Mouse (Mus musculus): ENCODE data around the gene Zfp974. TPM values are rescaled to one million over a fixed set of nuclear protein-coding genes. Genes with fewer than 3 reads are reported as not detected.

Gene Zfp974
- polyA plus RNA-seq (2012; rRNA removed; ENCODE audit: low replicate concordance) = 3.0 and 4.1 TPM in 2 replicates

DNA sequence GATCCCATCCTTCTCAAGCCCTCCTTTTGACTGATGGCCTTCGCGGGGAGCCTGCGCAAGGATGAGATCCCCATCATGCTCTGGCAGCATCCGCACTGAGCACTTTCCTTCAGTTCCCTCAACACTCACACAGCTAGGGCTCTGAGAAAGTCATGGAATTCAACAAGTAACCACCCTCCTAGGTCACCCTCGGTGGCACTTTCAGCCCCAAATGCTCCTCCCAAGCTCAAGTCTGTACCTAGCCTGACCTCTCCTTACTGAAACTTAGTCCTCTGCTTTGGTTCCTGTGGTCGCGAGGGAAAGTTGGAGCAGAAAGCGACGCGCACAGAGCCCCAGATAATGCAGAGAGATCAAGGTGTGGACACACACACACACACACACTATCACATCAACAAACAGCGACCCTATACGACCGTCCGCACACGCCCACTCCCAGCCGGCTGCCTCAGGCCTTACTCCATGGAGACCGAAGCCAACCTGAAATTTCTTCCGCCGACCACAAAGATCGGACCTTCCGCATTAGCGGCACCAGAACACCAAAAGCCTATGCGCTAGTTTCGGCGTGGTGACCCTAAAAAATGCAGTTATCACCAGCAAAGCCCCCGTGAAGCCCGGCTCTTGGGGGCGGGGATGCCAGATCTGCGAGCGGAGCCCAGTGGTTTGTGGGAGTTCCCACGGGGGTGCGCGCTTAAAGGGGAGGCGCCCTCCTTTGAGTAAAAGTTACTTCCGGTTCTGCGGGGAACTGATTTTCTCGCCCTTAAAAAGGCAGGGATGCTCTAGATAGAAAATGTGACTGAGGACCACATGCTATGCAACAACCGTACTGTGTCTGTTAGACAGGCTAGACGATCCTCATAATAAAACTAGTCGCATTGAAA lies at the start of gene Zfp974:
Gene Zfp974, minus strand, starts transcription at position 643 of the 878 bp plus-strand sequence.

Other genes starting within 250 kb of the Zfp974 start
- 0.40 and 0.42 TPM in 2 replicates for gene Zfp607b, start 240.1 kb downstream of the Zfp974 start, polyA plus RNA-seq (2012; rRNA removed; ENCODE audit: low replicate concordance)
- gene Zfp60, start 198.1 kb downstream of the Zfp974 start, polyA plus RNA-seq (2012; rRNA removed; ENCODE audit: low replicate concordance) = 1.8 and 3.2 TPM in 2 replicates
- gene Zfp626, start 122.3 kb downstream of the Zfp974 start, polyA plus RNA-seq (2012; rRNA removed; ENCODE audit: low replicate concordance) = 0.86 and 1.5 TPM in 2 replicates
- gene Zfp59, start 90.9 kb downstream of the Zfp974 start, polyA plus RNA-seq (2012; rRNA removed; ENCODE audit: low replicate concordance) = 0.57 and 1.8 TPM in 2 replicates
- gene Zfp607a, start 71.9 kb downstream of the Zfp974 start, polyA plus RNA-seq (2012; rRNA removed; ENCODE audit: low replicate concordance) = 0.97 and 1.5 TPM in 2 replicates
- 1.8 and 2.8 TPM in 2 replicates for gene Zfp780b, start 49.7 kb upstream of the Zfp974 start, polyA plus RNA-seq (2012; rRNA removed; ENCODE audit: low replicate concordance)
- gene Zfp850, start 84.7 kb upstream of the Zfp974 start, polyA plus RNA-seq (2012; rRNA removed; ENCODE audit: low replicate concordance) = 0.21 and 0.37 TPM in 2 replicates
- 122 and 149 TPM in 2 replicates for gene Psmc4, start 120.6 kb upstream of the Zfp974 start, polyA plus RNA-seq (2012; rRNA removed; ENCODE audit: low replicate concordance)
- gene Fcgbp, start 141.8 kb upstream of the Zfp974 start, polyA plus RNA-seq (2012; rRNA removed; ENCODE audit: low replicate concordance) = 0.53 and 54.2 TPM in 2 replicates
- gene 9530053A07Rik, start 200.0 kb upstream of the Zfp974 start, polyA plus RNA-seq (2012; rRNA removed; ENCODE audit: low replicate concordance) = 0.08 and 0.11 TPM in 2 replicates
- gene Fbl, start 240.2 kb upstream of the Zfp974 start, polyA plus RNA-seq (2012; rRNA removed; ENCODE audit: low replicate concordance) = 25.8 and 84.3 TPM in 2 replicates